Mouse (Mus musculus) thymus, postnatal 25 days (tissue): ENCODE data around the gene Kcnj1.

Source experiments
- DNase-seq: peaks from one replicate; pipeline ENCODE4 v3.0.0; 2022

Kcnj1 gene

DNA sequence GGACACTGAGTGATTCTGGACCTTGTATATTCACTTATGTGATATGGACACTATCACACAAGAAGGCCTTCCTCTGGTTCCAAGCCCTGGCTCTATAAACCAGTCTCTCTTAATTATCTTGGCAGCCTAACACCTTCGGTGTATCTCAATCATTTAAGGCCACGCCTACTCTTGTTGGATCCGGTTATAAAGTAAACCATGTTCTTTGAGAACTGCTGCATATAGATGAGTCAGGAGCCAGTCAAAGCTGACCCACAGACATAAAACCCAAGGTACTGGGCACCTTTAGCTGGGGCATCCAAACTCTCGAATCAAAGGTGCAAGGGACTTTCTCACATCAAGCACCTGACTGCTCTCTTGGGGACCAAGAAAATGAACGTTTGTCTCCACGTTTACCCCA lies at the start of gene Kcnj1:
Gene Kcnj1, plus strand, starts transcription at position 292 of the 400 bp plus-strand sequence.
- DNase-seq, result no peak

DNA sequence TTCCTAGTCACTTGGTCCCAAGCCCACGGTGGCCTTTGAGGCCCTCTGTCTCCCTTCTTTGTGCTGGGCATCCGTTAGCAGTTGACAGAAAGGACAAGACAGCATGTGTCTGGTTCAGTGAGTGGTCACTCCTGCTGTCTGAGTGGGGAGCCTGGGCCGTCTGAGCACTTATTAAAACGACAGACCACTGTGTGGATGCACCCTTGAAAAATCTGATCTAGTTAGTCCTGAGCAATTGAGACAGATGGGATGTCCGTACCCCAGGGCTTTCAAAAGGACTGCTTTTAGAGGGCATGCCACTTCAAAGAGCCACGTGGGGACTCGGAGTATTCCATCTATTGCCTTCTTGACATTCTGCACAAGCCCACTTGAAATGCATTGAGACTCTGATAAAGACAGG lies 48.7 kb upstream of the Kcnj1 start:
- no peak for DNase-seq

DNA sequence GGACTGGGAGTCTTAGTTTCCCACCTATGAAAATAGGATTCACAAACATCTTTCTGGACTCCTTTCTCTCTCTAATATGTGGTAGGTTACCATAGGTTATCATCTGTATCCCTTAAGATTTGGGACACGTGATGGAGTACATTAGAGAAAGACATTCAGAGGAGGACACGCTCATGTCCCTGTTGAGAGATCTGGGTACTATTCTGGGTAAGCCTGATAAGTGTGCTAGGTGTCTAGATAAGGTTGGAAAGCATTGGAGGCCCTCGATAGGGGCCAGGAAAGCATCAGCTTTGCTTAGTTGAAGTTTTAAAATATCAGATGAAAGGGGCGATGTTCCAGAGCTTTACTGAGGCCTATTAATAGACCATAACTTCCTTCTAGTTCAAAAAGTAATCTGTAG lies 43.5 kb upstream of the Kcnj1 start:
- DNase-seq, result no peak

DNA sequence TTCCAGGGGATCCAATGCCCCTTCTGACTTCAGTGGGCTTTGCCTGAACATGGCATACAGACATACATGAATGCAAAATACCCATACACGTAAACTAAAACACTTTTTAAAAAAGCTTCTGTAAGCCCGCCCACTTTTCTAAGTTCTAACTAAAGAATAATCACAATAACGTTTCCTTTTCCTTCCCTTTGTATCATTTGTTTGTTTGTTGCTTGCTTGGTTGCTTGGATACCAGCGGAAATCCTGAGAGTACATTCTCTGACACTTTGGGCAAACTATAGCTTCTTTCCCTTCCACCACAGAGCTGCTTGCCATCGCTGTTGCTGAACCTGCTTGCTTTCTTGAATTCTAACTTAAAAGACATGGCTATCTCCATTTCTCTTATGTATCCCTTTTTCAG lies 41.1 kb upstream of the Kcnj1 start:
- DNase-seq, result no peak

DNA sequence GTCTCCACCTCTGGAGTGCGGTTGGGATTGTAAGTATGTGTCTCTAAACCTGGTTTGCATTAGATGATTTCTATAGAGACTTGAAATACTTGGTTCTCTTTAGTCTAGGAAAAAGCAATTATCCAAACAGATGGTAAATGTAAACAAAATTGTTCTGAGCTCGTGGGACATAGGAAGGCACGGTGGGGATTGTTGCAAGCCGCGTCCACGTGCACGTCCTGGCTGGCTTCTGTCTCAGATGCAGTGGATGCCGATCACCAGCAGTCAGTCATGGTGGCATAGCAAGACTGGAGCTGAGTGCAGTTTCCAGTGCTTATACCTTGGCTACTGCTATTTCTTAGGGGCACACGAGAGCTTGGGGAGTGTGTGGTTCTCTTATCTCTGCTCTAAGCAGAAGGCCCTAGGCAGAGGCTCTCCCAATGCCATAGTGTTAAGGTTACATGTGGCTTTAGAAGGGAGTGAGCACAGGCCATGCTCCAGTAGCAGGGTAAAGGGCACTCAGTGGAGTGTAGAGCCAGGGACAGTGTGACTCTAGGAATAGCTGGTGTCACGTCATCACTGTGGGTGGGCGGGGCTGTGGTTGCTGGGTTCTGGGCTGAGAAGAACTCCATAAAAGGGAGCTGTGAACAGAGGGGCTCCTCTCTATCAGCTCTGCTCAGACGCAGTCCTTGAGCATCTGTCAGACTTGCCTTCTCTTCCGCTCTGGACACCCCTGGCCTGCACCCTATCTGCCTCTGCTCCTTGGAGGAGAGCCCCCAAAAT lies 36.7 kb upstream of the Kcnj1 start:
- no peak for DNase-seq

DNA sequence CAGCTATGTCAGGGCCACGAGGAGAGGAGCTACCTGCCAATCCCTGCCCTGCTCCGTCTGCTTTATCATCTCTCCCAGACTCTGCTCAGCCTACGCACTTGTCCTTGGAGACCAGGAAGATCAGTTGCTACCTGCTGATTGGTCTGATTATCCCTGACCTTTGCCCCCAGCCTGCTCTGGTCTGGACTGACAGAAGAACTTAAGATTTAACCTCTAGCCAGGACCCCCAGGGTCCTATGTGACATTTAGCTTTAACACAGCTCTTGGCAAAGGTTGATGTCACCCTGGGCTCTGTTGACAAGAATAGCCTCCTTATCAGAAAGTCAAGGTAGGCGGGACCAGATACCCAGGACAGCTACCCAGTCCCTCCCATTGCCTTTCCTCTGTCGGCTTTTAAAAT lies 31.5 kb upstream of the Kcnj1 start:
- DNase-seq, result no peak

DNA sequence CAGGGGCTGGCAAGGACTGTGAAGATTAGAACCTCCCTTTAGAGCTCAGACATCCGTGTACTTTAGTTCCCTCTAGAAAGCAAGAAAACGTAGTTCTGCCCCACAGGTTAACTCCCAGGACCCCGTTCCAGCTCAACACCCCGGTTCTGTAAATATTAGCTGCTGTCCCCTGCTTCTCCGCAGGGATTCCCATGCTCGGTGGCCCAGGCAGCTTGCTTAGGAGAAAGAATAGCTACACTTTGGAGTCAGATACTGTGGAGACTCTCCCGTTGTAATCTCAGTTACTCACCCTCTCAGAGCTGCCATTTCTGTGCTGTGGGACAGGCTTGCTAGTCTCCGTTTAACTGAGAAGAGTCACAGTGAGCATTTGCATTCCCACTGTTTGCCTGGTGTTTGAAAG lies 29.4 kb upstream of the Kcnj1 start:
- no peak for DNase-seq

DNA sequence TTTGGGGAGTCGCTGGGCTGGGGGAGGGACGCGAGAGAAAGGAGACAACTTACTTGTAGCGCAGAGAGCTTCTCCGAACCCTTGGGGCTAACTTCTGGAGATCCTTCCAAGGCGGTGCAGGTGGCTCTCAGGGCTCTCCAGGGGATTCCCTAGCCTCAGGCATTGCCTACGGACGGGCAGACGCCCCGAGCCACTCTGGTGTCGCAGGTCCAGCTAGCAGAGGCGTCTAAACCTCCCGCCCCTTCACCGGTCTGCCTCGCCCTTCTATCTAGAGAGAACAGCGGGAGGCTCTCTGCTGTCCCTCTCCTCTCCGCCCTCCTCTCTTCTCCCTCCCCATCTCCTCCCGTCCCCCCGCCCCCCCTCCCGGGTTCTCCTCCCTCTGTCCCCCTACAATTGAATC lies 28.2 kb upstream of the Kcnj1 start, which contains the start of gene Kcnj5:
Gene Kcnj5, minus strand, starts transcription at position 300 of the 400 bp plus-strand sequence.
- DNase-seq, result no peak

DNA sequence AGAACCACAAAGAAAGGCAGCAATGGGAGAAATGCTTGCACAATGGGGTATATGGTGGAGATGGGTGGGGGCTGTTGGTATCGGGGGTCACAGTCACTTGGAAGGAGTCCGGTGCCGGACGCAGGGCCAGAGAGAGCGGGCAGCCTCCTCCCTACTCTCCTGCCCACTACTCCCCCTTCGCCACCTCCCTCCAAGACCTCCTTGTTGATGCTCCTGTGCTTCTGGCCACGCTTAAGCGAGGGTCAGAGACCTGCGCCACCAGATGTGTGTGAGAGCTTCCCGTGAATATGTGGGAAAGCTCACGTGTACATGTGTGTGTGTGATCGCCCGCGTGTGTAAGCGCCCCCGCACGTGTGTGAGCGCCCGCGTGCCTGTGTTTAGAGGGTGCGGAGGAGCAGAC lies 27.8 kb upstream of the Kcnj1 start:
- no peak for DNase-seq

DNA sequence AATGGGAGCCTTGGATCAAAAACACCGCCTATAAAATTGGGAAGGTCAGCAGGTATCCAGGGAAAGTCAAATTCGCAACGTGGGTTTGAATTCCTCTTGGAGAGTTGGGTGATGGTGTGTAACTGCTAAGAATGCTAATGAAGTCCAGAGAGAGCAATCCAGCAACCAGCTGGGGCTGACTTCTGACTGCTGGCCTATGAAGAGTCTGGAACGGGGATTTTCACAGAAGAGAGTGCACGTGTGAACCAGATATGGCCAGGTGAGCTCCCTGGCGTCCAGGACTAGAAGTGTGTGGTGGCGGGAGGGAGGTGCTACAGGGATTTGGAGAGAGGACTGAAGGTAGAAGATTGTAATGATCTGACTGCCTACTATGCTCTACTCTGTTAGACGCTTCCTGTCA lies 24.2 kb upstream of the Kcnj1 start:
- no peak for DNase-seq

DNA sequence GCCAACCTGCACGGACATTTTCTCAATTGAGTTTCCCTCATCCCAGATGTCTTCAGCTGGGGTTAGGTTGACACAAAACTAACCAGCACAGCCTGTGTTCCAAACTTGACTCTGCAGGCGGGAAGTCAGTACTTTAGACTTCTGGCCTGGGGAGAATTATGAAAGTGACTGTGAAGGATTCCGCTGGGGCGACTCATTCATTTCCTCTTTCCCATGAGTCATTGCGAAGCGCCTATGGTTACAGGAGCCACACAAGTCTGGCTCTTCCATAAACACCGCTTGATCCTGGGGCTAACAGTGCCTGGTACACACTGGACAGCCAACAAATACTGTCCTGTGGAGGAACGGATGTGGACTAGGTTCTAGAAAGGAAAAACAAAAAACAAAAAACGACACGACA lies 22.9 kb upstream of the Kcnj1 start:
- no peak for DNase-seq

DNA sequence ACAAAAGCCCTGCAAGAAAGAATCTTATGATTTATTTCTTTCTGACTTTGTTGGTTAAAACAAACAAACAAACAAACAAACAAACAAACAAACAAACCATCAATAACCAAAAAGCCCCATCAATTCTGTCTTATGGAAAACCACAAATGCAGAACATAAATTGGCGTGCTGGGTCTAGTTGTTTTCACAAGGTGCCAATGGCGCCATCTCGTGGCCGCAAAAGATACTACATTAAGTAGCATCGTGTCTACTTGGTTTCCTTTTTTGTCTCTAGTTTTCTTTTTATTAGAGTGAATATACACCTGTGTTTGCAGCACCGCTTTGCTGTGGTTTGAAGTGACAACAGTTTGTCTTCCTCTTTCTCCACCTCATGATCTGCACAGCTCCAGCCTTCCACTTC lies 22.0 kb upstream of the Kcnj1 start:
- DNase-seq, result peak; percentile 58

DNA sequence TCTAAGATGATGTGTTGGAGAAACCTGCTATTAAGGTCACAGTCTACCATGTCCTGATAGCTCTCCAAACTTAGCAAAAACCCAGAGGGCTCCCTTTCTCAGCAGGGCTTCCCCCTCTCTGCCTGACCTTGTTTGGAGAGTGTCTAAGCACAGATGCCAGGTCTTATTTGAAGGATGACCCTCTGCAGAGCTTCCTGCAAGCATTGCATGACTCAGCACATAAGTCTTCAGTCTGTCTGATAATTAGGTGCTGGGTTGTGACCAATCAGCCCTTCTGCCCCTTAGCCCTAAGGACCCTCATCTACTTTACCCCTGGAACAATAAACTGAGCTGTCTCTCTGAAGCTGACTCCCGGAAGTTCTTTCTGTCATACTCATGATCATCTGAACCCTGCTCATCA lies 11.5 kb upstream of the Kcnj1 start:
- DNase-seq, result no peak

DNA sequence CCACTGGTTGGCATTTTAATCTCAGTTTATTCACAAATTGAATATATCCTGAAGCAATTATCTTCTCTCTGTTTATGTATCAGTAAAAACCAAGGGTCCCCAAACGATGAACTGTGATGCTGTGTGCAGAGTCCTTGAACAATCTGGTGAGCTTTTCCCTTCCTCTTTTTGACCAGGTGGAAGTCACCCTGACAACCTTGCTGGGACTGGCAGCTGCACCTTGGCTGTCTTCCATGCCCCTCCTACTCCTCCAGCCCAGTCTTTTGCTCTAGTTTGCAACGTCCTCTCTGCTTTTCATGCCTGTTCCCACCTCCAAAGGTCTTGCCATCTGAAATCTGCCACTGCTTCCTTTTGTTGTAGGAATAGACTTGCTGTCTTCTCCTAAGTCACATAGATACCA lies 3.5 kb upstream of the Kcnj1 start:
- no peak for DNase-seq

DNA sequence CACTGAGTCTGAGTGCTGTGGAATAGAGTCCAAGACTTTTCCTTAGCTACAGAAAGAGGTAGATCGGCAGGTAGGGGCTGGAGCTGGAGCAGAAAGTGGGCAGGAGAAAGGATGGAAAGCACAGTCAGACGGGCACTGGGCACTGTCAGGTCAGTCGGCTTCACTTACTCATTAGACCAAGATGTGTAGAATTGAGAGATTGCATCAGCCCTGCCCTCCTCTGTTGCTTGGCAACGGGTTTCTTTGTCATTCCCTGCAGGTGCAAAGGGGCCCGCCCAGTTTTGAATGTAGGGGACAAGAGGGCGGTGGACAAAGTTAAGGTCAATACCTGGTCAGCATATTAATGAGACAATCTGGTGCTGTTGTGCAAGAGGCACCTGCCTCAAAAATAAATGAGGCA lies 2.9 kb upstream of the Kcnj1 start:
- DNase-seq, result no peak

DNA sequence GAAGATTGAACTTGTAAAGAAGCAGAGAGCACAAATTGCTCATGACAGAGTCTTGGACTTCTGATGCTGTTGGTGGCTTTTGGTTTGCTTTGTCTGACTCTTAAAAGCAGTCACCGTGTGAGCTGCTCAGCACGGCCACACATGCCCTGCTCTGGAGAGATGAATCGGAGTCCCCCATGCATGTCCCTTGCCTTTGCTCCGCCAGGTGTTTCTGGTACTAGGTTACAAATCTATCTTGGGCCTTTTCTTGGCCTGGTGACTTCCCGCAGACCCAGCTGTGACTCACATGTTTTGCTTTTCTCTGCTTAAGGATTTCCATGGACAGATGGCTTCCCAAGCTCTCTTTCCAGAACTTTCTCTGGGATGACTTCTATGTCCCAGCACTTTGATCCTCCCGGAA lies 1.4 kb downstream of the Kcnj1 start:
- no peak for DNase-seq

DNA sequence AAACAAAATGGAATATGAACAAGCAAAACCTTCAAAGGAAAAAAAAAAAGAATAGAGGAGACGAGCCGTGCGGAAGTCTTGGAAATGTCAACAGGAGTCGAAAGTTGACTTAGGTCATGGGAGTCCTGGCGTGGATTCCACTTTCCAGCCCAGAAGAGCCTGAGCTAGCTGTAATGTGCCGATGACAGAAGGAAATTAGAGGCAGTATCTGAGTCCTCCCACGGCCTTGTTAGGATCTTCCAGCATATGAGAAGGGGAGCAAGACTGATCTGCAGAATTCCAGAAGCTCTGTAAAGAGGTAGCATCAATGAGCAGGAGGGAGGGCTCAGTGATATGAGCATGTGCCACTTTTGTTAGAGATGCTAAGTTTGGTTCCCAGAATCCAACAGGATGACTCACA lies 3.7 kb downstream of the Kcnj1 start:
- DNase-seq, result no peak

DNA sequence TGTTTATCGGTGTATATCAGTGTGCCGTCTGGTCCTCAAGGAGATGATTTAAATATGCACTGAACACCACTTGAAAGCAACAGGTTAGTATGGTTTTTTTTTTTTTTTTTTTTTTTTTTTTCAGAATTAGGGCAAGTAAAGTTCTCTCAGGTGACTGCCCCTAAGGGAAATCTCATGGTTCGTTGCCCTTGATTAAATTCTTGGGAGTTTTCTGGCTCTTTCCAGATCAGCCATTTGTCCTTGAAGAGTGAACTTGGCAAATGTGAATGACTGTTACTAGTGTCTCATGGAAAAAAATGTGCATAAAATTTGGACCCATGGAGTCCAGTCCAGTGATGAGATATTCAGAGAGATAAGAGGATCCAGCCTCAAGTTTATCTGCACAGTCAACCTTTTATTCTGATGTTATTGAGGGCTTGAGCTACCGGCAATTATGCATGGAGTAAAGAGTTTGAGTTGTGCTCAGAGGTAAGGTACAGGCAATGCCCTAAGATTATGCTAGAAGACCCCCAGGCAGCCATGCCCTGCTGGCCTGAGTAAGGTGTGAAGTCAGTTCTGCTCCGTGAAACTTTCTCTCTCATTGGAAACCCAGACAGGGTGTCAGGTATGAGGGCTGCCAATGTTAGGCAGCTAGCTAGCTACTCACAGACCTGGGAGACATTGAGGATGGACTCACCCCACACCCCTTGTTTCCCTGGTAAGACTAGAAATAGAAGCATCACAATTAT lies 4.7 kb downstream of the Kcnj1 start:
- no peak for DNase-seq

DNA sequence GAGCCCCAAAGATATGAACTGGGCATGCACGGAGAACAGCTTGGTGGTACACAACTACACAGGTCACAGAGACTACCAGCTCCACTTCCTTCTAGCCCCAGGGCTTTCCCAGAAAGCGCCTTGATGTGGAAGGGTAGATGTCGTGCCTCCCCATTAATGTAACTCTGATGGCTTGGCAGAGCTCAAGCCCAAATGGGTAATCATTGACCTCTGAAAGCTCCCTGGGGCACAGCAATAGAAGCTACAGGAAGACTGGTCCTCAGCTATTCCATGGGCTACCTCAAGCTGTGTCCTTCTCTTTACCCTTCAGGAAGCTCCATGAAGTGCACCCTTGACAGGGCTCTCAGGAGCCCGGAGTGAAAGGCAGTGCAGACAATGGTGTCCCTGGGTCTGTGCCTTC lies 12.6 kb downstream of the Kcnj1 start:
- no peak for DNase-seq

DNA sequence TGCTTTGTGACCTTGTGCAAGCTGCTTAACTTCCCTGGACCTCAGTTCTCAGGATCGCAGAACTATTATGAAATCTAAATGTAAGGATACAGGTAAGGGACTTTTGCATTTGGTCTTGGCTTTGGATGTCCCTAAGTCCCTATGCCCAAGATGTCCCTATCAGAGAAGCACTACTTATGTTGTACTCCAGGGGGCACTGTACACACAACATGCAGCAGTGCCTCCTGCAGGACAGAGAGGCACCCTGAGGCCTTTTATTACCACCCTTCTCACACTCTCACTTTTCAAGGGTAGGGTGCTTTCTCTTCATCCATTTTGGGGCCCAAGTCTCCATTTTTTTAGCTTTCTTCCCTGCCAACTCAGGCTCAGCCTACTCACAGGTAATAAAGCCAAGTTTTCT lies 15.8 kb downstream of the Kcnj1 start:
- peak; percentile 45 for DNase-seq

DNA sequence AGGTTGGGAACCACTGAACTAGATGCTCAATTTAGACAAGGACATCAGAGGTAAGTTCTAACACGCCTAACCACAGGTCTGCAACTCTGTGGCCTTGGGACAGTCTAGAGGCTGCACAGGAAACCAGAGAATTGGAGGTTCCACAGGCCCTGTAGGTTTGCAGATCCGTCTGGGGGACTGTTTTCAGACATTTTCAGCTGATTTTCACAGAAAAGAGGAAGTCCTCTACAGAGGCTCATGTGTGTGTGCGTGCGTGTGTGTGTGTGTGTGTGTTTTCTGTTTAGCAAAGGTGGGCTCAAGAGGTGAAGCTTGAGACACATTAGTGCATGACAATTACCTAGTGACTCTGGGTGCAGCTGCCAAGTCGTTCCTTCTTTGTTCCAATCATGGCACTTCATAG lies 18.8 kb downstream of the Kcnj1 start:
- DNase-seq, result no peak

DNA sequence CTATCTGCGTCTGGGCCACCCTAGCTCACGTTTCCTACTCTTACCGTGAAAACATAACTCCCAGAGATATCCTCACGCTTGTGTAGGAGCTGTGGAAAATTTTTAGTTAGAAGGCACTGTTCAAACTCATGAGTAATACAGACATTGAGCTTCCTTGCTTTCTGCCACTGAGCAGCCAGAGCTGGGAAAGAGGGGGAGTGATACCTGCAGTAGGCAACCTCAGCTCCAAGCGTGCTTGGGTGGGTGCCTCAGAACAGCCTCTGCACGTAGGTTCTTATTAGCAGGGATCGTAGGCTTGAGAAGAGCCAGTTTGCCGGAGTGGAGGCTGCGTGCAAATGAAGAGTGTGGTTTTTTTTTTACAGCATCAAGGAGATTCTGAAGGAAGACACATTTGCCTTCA lies 19.4 kb downstream of the Kcnj1 start:
- DNase-seq, result no peak

DNA sequence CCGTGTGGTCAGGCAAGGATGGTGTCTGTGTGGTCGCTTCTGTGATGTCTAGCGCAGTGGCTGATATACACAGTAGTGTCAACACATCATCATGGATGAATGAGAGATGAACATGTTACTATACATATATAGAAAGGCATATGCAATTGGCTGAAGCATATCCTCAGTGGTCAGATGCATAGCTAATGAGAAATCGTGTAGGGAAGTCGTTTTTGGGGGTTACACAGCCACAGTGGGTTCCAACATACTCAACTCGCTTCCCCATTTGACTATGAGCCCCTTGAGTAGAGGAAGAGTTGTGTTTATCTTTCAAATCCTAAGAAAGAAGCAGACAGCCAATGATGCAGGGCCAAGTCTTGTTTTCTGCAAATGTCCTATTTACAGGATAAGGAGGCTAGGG lies 20.4 kb downstream of the Kcnj1 start:
- no peak for DNase-seq

DNA sequence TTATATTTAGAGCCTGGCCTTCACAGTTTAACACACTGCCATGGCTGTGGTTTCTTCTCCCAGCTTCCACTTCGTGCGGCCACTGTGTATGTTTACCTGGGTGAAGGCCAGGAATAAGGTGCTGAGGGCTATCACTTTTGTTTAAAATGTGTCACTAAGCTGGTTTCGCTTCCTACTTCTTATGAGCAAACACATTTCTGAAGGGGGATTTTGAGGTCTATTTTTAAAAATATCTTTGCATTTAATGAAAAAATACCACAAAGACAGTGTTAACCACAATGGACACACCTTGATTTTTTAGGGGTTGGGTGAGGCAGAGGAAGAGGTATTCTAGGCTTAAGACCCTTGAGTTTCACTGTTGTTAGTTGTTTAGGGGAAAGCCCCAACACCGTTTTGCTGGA lies 22.5 kb downstream of the Kcnj1 start:
- no peak for DNase-seq

DNA sequence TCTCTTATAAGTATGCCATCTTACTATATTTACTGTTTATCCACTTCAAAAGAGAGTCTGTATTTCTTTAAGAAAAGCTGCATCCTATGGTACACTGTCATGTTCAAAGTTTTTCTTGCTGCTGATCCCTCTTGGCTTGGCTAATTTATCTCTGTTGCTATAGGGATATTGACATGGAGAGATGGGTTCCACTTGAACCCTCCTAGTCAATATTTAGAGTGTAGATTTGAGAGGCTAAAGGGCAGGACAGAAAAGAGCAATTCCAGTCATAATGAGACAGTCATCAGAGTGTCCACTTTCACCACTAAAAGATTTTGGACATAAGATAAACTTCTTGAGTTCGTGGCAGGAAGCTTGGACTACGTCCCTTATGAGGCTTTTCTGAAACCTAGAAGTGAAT lies 27.9 kb downstream of the Kcnj1 start:
- DNase-seq, result no peak
